Mouse (Mus musculus): ENCODE data around the gene Got1. TPM values are rescaled to one million over a fixed set of nuclear protein-coding genes. Genes with fewer than 3 reads are reported as not detected.

Gene Got1
- polyA plus RNA-seq, 1 experiment from 2014 or later: 28.0 TPM

DNA sequence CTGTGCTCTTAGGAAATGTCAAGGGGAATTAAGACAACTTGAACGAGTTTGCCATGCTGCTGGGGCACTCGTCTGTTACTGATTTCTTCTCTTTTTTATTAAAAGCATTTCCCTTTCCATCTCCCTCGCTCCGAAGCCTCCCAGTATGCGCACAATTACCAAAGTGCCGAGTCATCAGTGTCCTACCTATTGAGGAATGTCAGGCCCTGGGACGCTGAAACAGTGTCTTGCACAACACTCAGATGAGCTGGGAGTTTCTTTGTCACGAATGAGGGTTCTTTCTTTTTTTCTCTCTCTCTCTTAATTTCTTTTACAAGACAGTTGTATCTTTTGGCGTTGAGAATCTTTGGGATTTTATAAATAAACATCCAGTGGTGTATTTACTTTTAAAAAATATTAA, 43.9 kb downstream of the Got1 start:
- Histone ChIP-seq H3K4me3 (ENCODE audit: low read depth, low read length) (no peak overlapping the region), H3K27ac (ENCODE audit: low read length) (no peak overlapping the region), H3K4me2 (ENCODE audit: low read depth, low read length) (no peak overlapping the region), H3K9ac (ENCODE audit: low read depth, low read length) (no peak overlapping the region), H3K9me3 (replicated peaks; ENCODE audit: control insufficient read depth, low read length) (no peaks in the 10 kb centered on the region), H3K27me3 (ENCODE audit: control insufficient read depth, insufficient read depth, low read depth, low read length) (no peaks in the 10 kb centered on the region), H3K4me1 (ENCODE audit: control insufficient read depth, low read depth, low read length) (no peaks in the 10 kb centered on the region), H3K36me3 (ENCODE audit: control insufficient read depth, insufficient read depth) (no peaks in the 10 kb centered on the region)
- no peak for ATAC-seq (ENCODE audit: low read depth)
- 58% methylated on average over 9 of the region's 9 CpGs for WGBS (ENCODE audit: insufficient replicate concordance)

DNA sequence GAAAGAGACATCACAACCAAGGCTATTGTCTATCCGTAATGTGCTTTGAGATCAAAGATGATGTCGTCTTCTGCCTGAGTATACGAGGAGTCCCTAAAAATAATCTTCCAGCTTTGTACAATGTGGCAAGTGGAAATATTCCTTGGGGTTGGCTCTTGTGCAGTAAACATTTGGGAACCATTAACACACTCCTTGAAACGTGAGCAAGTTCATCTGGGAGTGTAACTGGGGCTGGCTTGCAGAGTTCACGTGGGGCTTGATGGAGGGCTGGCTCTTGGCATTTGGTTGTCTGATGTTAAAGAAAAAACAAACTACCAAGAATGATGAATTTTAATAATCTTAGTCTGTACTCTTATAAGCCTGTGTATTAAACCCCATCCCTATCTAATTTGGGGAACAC, 45.0 kb downstream of the Got1 start:
- Histone ChIP-seq H3K27me3 (ENCODE audit: control insufficient read depth, insufficient read depth, low read depth, low read length) (no peaks in the 10 kb centered on the region), H3K27ac (ENCODE audit: low read length) (no peak overlapping the region), H3K9ac (ENCODE audit: low read depth, low read length) (no peak overlapping the region), H3K4me2 (ENCODE audit: low read depth, low read length) (no peak overlapping the region), H3K9me3 (replicated peaks; ENCODE audit: control insufficient read depth, low read length) (no peaks in the 10 kb centered on the region), H3K4me1 (ENCODE audit: control insufficient read depth, low read depth, low read length) (no peaks in the 10 kb centered on the region), H3K36me3 (ENCODE audit: control insufficient read depth, insufficient read depth) (no peaks in the 10 kb centered on the region), H3K4me3 (ENCODE audit: low read depth, low read length) (no peak overlapping the region)
- ATAC-seq (ENCODE audit: low read depth): no peak
- 68% methylated on average over 5 of the region's 5 CpGs for WGBS (ENCODE audit: insufficient replicate concordance)

DNA sequence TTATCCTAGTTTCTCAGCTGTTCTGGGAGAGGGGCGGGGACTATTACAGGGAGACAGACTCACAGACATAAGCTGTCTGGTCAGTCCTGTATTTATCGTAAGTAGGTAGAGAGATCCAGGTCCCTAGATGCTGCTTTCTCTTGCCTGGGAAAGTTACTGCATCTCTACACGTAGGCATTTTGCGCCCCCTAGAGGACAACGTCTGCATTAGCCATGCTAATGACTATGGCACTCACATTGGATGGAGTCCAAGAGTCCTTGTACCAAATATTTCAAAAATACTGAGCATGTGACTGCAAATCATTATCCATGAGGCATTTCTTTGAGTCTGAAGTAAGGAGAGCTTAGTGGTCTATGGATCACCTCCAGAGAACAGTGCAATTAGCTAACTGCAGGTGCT, 45.5 kb downstream of the Got1 start:
- peak; percentile 32; the same call in 1 of the 2 replicates for ATAC-seq (ENCODE audit: low read depth)
- Histone ChIP-seq H3K27ac (ENCODE audit: low read length) (no peak overlapping the region), H3K9me3 (replicated peaks; ENCODE audit: control insufficient read depth, low read length) (no peaks in the 10 kb centered on the region), H3K27me3 (ENCODE audit: control insufficient read depth, insufficient read depth, low read depth, low read length) (no peaks in the 10 kb centered on the region), H3K4me1 (ENCODE audit: control insufficient read depth, low read depth, low read length) (no peaks in the 10 kb centered on the region), H3K4me2 (ENCODE audit: low read depth, low read length) (no peak overlapping the region), H3K4me3 (ENCODE audit: low read depth, low read length) (no peak overlapping the region), H3K9ac (ENCODE audit: low read depth, low read length) (no peak overlapping the region), H3K36me3 (ENCODE audit: control insufficient read depth, insufficient read depth) (no peaks in the 10 kb centered on the region)
- WGBS (ENCODE audit: insufficient replicate concordance): 17% methylated on average over 5 of the region's 5 CpGs

DNA sequence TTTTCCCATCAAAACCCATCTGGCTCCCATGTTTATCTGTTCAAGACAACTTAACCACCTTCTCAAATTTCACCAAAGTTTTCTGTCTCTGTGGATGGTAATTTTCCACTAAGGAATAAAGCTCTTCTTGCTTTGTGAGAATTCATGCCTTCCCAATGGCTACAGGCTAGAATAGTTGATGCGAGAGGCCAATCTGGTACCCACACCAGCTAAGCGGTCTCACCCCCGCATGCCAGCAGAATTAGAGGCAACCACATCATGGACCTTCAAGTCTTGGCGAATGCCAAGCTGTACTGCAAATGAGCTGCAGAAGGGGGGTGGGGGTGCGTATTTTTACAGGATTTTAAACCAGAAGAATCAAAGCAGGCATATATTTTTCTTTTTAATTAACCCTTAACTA, 47.0 kb downstream of the Got1 start:
- Histone ChIP-seq H3K27ac (ENCODE audit: low read length) (no peak overlapping the region), H3K4me1 (ENCODE audit: control insufficient read depth, low read depth, low read length) (no peaks in the 10 kb centered on the region), H3K36me3 (ENCODE audit: control insufficient read depth, insufficient read depth) (no peaks in the 10 kb centered on the region), H3K9ac (ENCODE audit: low read depth, low read length) (no peak overlapping the region), H3K9me3 (replicated peaks; ENCODE audit: control insufficient read depth, low read length) (no peaks in the 10 kb centered on the region), H3K4me2 (ENCODE audit: low read depth, low read length) (no peak overlapping the region), H3K27me3 (ENCODE audit: control insufficient read depth, insufficient read depth, low read depth, low read length) (no peaks in the 10 kb centered on the region), H3K4me3 (ENCODE audit: low read depth, low read length) (no peak overlapping the region)
- 73% methylated on average over 5 of the region's 5 CpGs for WGBS (ENCODE audit: insufficient replicate concordance)
- no peak for ATAC-seq (ENCODE audit: low read depth)

DNA sequence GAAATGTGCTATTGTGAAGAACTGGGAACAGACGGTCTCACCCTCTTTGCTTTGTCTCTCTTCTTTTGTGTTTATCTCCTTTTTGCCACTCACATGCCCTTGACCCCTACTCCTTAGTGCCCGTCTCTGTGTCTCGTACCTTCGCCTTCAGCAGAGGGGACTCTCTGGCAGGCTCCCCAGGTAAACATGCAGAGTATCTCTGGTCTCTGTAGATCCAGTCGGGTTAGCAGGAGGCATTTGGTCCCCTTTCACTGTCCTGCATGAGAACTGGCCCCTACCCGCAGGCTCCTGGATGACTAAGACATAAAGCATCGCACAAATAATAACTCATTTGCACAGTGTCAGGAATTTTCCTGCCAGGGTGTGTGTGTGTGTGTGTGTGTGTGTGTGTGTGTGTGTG, 48.3 kb downstream of the Got1 start:
- WGBS (ENCODE audit: insufficient replicate concordance): 61% methylated on average over 7 of the region's 7 CpGs
- no peak for ATAC-seq (ENCODE audit: low read depth)
- H3K4me2 ChIP-seq (ENCODE audit: low read depth, low read length): no peak overlapping the region
- H3K4me1 ChIP-seq (ENCODE audit: control insufficient read depth, low read depth, low read length): no peaks in the 10 kb centered on the region
- H3K36me3 ChIP-seq (ENCODE audit: control insufficient read depth, insufficient read depth): no peaks in the 10 kb centered on the region
- no peaks in the 10 kb centered on the region for H3K9me3 ChIP-seq (replicated peaks; ENCODE audit: control insufficient read depth, low read length)
- H3K4me3 ChIP-seq (ENCODE audit: low read depth, low read length): no peak overlapping the region
- H3K9ac ChIP-seq (ENCODE audit: low read depth, low read length): no peak overlapping the region
- H3K27me3 ChIP-seq (ENCODE audit: control insufficient read depth, insufficient read depth, low read depth, low read length): no peaks in the 10 kb centered on the region
- no peak overlapping the region for H3K27ac ChIP-seq (ENCODE audit: low read length)

DNA sequence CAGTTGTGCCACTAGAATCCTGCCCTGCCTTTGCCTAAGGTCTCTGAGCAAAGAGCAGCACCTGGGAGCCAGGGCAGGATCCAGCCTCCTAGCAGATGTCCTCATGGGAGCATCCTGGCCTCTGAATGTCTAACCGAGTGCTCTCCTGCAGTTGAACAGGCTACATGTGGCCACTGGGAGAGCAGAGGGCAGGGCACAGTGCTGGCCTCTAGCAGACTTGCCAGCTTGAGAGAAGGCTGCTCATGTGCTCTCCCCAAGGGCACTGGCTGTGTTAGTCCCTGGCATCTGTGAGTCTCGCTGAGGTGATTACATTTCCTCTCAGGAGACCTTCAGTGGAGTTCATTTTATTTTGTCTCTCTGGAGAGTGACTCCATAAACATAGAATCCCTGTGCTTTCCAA, 48.8 kb downstream of the Got1 start:
- Histone ChIP-seq H3K4me2 (ENCODE audit: low read depth, low read length) (no peak overlapping the region), H3K9me3 (replicated peaks; ENCODE audit: control insufficient read depth, low read length) (no peaks in the 10 kb centered on the region), H3K9ac (ENCODE audit: low read depth, low read length) (no peak overlapping the region), H3K27ac (ENCODE audit: low read length) (no peak overlapping the region), H3K36me3 (ENCODE audit: control insufficient read depth, insufficient read depth) (no peaks in the 10 kb centered on the region), H3K4me3 (ENCODE audit: low read depth, low read length) (no peak overlapping the region), H3K4me1 (ENCODE audit: control insufficient read depth, low read depth, low read length) (no peaks in the 10 kb centered on the region), H3K27me3 (ENCODE audit: control insufficient read depth, insufficient read depth, low read depth, low read length) (no peaks in the 10 kb centered on the region)
- 24% methylated on average over 2 of the region's 2 CpGs for WGBS (ENCODE audit: insufficient replicate concordance)
- no peak for ATAC-seq (ENCODE audit: low read depth)

DNA sequence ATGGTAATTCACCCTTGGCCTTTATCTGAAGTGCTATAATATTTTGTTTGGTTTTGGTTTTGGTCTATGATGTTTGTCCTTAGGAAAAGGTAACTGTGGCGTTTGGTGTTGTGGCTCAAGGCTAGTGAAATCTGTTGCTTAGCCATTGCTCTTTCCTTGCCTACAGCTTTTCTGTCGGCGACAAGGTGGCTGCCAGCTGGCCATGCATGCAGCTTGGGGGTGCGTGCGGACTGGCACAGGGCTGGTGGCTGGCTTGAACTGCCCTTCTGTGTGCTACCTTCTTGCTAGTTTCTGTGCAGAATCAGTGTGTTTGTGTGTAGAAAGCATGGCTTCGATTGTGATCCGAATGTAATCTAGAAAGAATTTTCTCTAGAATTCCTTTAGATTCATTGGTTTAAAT, 51.6 kb downstream of the Got1 start:
- H3K27me3 ChIP-seq (ENCODE audit: control insufficient read depth, insufficient read depth, low read depth, low read length): no peaks in the 10 kb centered on the region
- no peaks in the 10 kb centered on the region for H3K36me3 ChIP-seq (ENCODE audit: control insufficient read depth, insufficient read depth)
- no peaks in the 10 kb centered on the region for H3K4me1 ChIP-seq (ENCODE audit: control insufficient read depth, low read depth, low read length)
- no peak overlapping the region for H3K9ac ChIP-seq (ENCODE audit: low read depth, low read length)
- ATAC-seq (ENCODE audit: low read depth): no peak
- H3K9me3 ChIP-seq (replicated peaks; ENCODE audit: control insufficient read depth, low read length): no peaks in the 10 kb centered on the region
- 73% methylated on average over 7 of the region's 7 CpGs for WGBS (ENCODE audit: insufficient replicate concordance)
- no peak overlapping the region for H3K4me2 ChIP-seq (ENCODE audit: low read depth, low read length)
- no peak overlapping the region for H3K4me3 ChIP-seq (ENCODE audit: low read depth, low read length)
- H3K27ac ChIP-seq (ENCODE audit: low read length): no peak overlapping the region

DNA sequence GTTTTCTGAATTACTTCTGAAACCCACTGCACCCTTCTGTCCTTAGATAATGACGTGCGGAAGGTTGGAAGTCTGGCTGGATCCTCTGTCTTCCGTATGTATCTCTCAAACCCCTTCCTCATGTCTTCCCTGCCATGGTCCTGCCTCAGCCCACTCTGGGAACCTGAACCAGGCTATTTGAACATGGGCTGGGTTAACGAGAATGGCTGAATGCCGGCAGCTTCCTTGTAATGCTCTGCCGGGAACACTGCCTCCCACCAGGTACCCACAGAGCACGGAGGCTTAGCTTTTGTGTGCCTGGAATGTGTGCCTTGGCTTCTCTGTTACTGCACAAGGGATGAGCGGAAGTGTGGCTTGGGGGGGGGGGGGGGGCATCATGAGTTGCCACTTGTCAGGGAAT, 52.1 kb downstream of the Got1 start:
- no peak for ATAC-seq (ENCODE audit: low read depth)

DNA sequence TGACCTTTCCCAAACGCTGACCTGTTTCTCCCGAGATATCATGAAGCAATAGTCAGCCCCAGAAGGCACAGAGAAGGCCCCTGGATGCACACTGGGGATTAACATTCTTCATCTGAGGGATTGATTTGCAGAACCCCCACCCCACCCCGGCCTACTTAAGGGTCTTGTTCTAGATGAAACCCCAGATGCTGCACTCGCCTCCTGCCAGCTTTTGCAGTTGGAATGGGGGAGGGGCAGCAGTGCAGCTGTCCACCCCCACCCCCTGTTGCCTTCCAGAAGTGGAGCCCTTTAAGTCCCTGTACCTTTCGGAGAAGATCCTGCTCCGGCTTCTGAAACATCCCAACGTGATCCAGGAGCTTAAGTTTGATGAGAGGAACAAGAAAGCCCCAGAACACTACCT, 55.1 kb downstream of the Got1 start:
- Histone ChIP-seq H3K27me3 (ENCODE audit: control insufficient read depth, insufficient read depth, low read depth, low read length) (no peaks in the 10 kb centered on the region), H3K4me1 (ENCODE audit: control insufficient read depth, low read depth, low read length) (no peaks in the 10 kb centered on the region), H3K36me3 (ENCODE audit: control insufficient read depth, insufficient read depth) (no peaks in the 10 kb centered on the region), H3K4me3 (ENCODE audit: low read depth, low read length) (no peak overlapping the region), H3K4me2 (ENCODE audit: low read depth, low read length) (no peak overlapping the region), H3K27ac (ENCODE audit: low read length) (no peak overlapping the region), H3K9me3 (replicated peaks; ENCODE audit: control insufficient read depth, low read length) (no peaks in the 10 kb centered on the region), H3K9ac (ENCODE audit: low read depth, low read length) (no peak overlapping the region)
- WGBS (ENCODE audit: insufficient replicate concordance): 54% methylated on average over 7 of the region's 7 CpGs
- ATAC-seq (ENCODE audit: low read depth): no peak

More for the DNA sequence above, 52.1 kb downstream of the Got1 start:
- no peak overlapping the region for H3K4me2 ChIP-seq (ENCODE audit: low read depth, low read length)
- no peak overlapping the region for H3K4me3 ChIP-seq (ENCODE audit: low read depth, low read length)
- no peaks in the 10 kb centered on the region for H3K4me1 ChIP-seq (ENCODE audit: control insufficient read depth, low read depth, low read length)
- no peaks in the 10 kb centered on the region for H3K27me3 ChIP-seq (ENCODE audit: control insufficient read depth, insufficient read depth, low read depth, low read length)
- WGBS (ENCODE audit: insufficient replicate concordance): 73% methylated on average over 8 of the region's 8 CpGs
- H3K27ac ChIP-seq (ENCODE audit: low read length): no peak overlapping the region
- no peaks in the 10 kb centered on the region for H3K9me3 ChIP-seq (replicated peaks; ENCODE audit: control insufficient read depth, low read length)
- no peaks in the 10 kb centered on the region for H3K36me3 ChIP-seq (ENCODE audit: control insufficient read depth, insufficient read depth)
- H3K9ac ChIP-seq (ENCODE audit: low read depth, low read length): no peak overlapping the region

All from liver, embryonic 16.5 days (tissue).